Mouse (Mus musculus) olfactory bulb, adult 2 months (tissue): Measurements from ENCODE around the gene Slc26a8. TPM values are rescaled to one million over a fixed set of nuclear protein-coding genes. Genes with fewer than 3 reads are reported as not detected.

Experiments used
- H3K27ac ChIP-seq: fragments of 200-500 bp; 2 replicates; pipeline ENCODE4 v1.5.1; 2012; ENCODE audit warnings: low read depth, low read length; ENCODE audit not compliant: insufficient read depth
- H3K4me1 ChIP-seq: fragments of 200-500 bp; 2 replicates; pipeline ENCODE4 v1.6.1; 2012; ENCODE audit warnings: low read length; ENCODE audit not compliant: control insufficient read depth, insufficient read depth
- H3K4me3 ChIP-seq: fragments of 200-500 bp; 2 replicates; pipeline ENCODE4 v1.5.1; 2012; ENCODE audit warnings: mild to moderate bottlenecking, low read depth, low read length, moderate library complexity; ENCODE audit not compliant: insufficient read depth
- CTCF ChIP-seq: fragments of 200-500 bp; IDR thresholded peaks from 2 replicates; pipeline ENCODE4 v1.5.1; 2012; ENCODE audit warnings: low read depth, mild to moderate bottlenecking, low read length, moderate library complexity; ENCODE audit not compliant: insufficient read depth
- POLR2A ChIP-seq: fragments of 200-500 bp; IDR thresholded peaks from 2 replicates; pipeline ENCODE4 v1.6.1; 2012; ENCODE audit warnings: mild to moderate bottlenecking, low read depth, low read length, moderate library complexity; ENCODE audit not compliant: insufficient read depth
- WGBS: fragments of 180-500 bp; shearing (Covaris S2); methylation state at CpG from one replicate; pipeline ENCODE4 v1.1.7; 2018; 5-methylcytosine and 5-hydroxymethylcytosine counted together
- polyA plus RNA-seq: library from polyadenylated mRNA; stranded (reverse); fragments of >200 nt; gene quantifications from 2 replicates; pipeline ENCODE4 v1.2.4, GENCODE M21; 2012; ENCODE audit warnings: low replicate concordance; ENCODE audit not compliant: missing spikeins, insufficient read depth, insufficient read length

Slc26a8 gene
- polyA plus RNA-seq, 1 experiment = not detected

DNA sequence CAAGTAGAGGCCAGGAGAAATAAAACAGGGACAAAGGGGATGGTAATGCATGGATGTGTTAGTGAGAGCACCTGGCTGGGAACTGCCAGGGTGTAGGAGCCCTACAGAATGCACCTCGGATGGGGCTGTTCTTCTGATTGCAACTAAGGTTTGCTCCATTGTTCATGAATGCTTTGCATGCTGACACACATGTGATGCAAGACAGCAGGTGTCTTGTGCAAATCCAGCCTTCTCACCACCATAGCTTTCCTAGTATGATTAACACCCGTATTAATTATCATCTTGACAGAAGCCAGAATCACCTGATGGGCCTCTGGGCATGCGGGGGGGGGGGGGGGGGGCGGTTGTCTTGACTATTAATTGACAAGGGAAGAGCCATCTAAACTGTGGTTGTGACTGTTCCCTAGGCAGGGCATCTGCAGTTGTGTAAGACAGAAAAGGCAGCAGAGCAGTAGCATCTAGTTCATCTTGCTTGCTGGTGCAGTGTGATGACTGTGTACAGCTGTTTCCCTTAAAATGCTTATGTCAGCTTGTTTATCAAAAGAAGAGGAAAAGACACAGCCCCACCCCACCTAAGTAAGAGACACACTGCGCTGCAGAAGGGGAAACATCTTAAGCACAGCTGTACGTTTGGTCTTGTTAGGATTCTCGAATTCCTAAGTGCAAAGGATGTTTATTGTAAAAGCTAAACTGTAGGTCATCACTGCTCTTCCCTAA, 26.0 kb upstream of the Slc26a8 start:
- 72% methylated on average over 7 of the region's 7 CpGs for WGBS
- no peak overlapping the region for H3K27ac ChIP-seq
- peaks cover 14% of the 10 kb centered on the region for H3K4me1 ChIP-seq
- no peak overlapping the region for H3K4me3 ChIP-seq
- TF ChIP-seq CTCF = no peak

DNA sequence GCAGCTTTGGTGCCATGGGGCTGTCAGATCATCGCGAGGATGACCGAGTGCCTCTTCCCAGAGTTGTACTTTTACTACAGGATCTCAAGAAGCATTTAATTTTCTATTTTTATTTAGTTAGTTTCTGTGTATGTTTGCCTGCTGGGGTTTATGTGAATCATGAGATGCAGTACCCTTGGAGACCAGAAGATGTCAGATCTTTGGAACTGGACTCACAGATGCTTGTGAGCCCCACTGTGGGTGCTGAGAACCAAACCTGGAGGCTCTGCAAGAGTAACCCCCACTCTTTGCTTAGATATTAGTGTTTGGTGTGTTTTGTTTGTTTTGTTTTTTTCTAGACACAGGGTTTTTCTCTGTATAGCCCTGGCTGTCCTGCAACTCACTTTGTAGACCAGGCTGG, 24.0 kb upstream of the Slc26a8 start:
- H3K4me1 ChIP-seq = peaks cover 18% of the 10 kb centered on the region
- no peak overlapping the region for H3K4me3 ChIP-seq
- TF ChIP-seq POLR2A = no peak
- 93% methylated on average over 3 of the region's 3 CpGs for WGBS
- no peak overlapping the region for H3K27ac ChIP-seq

DNA sequence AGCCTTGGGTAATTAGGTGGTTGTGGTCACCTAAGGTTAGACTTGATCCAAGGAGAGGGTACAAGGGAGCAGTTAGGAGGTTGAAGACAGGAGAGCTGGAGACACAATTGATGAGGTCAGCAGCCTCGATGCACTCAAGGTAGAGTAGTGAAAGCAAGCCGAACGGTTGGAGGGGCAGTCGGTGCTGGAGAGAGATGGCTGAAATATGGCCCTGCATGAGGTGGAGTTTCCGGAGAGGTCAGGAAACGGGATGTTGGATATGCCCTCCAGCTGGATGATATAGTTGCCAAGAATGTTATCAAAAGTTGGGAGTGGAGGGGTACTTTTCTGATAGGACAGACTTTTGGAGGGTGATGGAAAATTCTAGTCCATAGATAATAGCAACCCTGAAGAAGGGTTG, 22.3 kb upstream of the Slc26a8 start:
- 89% methylated on average over 6 of the region's 6 CpGs for WGBS
- TF ChIP-seq CTCF (no peak), POLR2A (no peak)
- no peak overlapping the region for H3K27ac ChIP-seq
- H3K4me3 ChIP-seq = no peak overlapping the region
- H3K4me1 ChIP-seq = peaks cover 15% of the 10 kb centered on the region

DNA sequence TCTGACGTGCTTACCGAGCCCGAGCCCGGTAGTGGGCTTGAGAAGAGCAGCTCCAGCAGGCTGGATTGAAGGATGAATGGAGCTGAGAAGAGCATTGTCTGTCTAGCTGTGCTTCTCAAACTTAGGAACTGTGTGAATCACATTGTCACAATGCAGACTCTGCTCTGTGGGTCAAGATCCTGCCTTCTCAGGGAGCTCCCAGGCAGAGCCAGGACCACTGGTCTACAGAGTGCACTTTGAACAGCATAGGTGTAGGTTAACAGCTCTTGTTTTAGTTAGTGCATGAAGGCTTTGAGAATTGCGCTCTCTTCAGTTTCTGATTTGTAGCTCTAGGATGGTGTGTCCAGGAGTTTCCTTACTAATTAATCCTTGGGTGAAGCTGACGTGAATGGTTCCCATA, 21.2 kb upstream of the Slc26a8 start:
- 76% methylated on average over 6 of the region's 6 CpGs for WGBS
- no peak overlapping the region for H3K4me3 ChIP-seq
- TF ChIP-seq POLR2A (no peak), CTCF (no peak)
- H3K4me1 ChIP-seq = peaks cover 16% of the 10 kb centered on the region; the same call in 1 of the 2 replicates
- H3K27ac ChIP-seq = no peak overlapping the region

DNA sequence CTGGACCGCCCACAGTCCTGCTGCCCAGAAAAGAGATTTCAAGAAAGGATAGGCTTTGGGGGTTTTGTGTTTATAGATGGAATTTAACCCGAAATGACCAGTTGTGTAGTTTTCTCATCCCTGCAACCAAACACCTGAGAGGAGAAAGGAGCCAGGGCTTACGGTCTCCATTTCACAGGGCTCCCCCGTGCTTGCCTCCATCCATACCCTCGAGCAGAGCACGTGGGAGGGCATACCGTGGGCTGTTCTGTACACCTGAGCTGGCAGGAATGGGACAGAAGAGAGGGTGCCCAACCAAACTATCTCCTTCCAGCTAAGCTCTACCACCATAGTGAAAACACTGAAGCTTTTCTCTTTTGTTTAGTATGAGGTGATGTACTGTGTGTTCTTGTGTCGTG, 20.3 kb upstream of the Slc26a8 start:
- 90% methylated on average over 8 of the region's 8 CpGs for WGBS
- Histone ChIP-seq H3K4me3 (no peak overlapping the region), H3K4me1 (peaks cover 16% of the 10 kb centered on the region; the same call in 1 of the 2 replicates), H3K27ac (no peak overlapping the region)
- TF ChIP-seq CTCF (no peak), POLR2A (no peak)

DNA sequence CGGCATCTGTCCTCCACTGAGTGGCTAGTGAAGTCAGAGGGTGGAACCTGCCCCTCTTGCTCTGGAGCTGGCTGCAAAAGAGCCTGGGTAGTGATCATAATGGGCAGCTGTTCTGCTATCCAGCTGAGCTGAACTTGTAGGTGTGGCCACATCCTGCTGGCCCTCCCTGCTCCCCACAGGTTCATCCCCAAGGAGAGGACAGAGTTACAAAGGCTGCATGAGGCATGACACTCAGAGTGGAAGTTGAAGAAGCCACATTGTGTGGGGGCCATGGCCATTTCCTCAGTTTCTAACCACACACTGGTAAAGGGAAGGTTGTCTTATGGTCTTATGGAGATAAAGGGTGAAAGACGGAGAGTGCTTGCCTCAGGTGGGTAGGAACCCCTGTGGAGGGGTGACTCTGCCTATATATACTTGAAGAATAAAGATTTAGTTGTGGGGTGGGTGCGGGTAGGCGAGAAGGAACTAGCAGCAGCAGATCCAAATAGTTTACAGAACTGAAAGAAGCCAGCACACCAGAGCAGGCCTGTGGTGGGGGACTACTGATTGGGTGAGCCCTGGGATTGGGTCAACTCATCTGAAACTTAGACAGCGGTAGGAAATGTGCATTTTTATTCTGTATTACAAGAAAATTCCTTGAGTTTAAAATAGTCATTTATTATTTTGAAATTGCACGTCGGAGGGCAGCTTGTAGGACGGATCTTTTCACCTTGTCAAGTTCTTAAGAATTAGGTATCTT, 19.7 kb upstream of the Slc26a8 start:
- Histone ChIP-seq H3K4me1 (peaks cover 16% of the 10 kb centered on the region; the same call in 1 of the 2 replicates), H3K27ac (no peak overlapping the region; the same call in 1 of the 2 replicates), H3K4me3 (no peak overlapping the region)
- 78% methylated on average over 8 of the region's 8 CpGs for WGBS
- TF ChIP-seq POLR2A = no peak
- no peak for TF ChIP-seq CTCF

DNA sequence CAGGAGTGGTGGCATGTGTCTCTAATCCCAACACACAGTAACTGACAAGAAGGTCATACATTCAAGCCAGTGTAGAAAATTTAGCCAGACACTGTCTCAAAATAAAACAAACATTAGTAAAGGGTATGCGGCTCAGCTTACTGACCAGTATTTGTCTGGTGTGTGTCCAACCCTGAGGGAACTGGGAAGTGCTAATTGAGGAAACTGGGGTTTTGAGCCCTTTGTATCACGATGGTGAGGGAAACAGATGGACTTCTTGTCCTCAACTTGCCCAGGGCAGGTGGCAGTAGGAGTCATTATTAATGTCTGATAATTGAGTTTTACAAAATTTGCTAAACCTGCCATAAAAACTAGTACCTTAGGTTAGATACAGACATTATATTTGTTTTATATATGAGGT, 19.0 kb upstream of the Slc26a8 start:
- no peak for TF ChIP-seq CTCF
- TF ChIP-seq POLR2A = no peak
- Histone ChIP-seq H3K4me1 (peaks cover 16% of the 10 kb centered on the region; the same call in 1 of the 2 replicates), H3K4me3 (no peak overlapping the region), H3K27ac (no peak overlapping the region)
- 47% methylated on average over 2 of the region's 2 CpGs for WGBS

DNA sequence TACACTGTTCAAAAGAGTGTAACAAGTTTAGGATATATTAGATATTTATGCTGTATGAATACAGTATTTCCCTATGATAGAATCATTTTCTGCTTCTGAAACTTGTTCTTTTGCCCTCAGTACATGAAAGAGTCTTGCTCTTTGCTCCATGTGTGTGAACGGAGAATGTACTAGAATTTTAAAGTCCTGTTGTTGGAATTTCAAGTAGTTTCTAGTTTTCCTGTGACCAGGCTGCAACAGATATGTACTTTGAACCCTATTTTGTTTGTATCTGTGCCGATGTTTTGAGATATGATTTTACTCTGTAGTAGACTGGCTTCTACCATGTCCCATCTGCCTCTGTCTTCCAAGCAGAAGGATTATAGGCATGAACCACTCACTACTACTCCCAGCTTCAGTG, 17.8 kb upstream of the Slc26a8 start:
- no peak for TF ChIP-seq CTCF
- TF ChIP-seq POLR2A = no peak
- Histone ChIP-seq H3K4me3 (no peak overlapping the region), H3K4me1 (peaks cover 13% of the 10 kb centered on the region; the same call in 1 of the 2 replicates), H3K27ac (no peak overlapping the region)
- 92% methylated on average over 2 of the region's 2 CpGs for WGBS

DNA sequence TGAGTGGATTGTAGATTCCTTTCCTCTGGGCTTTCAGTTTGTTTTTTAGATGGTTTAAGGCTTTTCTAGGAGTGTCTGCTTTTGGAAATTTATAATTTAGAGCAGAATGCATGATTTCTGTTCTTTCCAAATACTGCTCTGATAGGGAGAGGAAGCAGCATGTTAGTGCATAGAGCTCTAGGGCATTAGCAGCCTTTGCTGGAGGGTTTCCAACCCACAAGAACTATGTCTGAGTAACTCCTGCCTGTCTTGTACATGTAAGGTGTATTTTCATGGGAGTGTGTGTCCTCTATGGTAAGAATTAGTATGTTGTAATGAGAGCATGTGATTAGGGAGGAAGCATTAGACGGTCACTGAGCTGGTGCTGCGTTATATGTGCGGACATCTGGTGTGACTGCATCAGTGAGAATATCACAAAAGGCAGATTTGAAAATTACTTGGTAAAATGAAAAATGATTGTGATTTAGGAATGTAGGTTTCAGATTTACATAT, 17.1 kb upstream of the Slc26a8 start:
- Histone ChIP-seq H3K27ac (no peak overlapping the region), H3K4me1 (peaks cover 9% of the 10 kb centered on the region; the same call in 1 of the 2 replicates), H3K4me3 (no peak overlapping the region)
- no peak for TF ChIP-seq CTCF
- 61% methylated on average over 3 of the region's 3 CpGs for WGBS
